Mouse (Mus musculus) lung, adult 2 months (tissue): Measurements from ENCODE around the gene Crocc.

Experiments used
- CTCF ChIP-seq: fragments of 200-500 bp; IDR thresholded peaks from 2 replicates; pipeline ENCODE4 v1.5.1; 2011; ENCODE audit warnings: mild to moderate bottlenecking, low read length, control low read depth; ENCODE audit not compliant: insufficient read depth
- POLR2A ChIP-seq: fragments of 200-500 bp; IDR thresholded peaks from 2 replicates; pipeline ENCODE4 v1.6.1; 2011; ENCODE audit warnings: low read depth, mild to moderate bottlenecking, control low read depth, low read length, borderline replicate concordance; ENCODE audit errors: extremely low read depth

DNA sequence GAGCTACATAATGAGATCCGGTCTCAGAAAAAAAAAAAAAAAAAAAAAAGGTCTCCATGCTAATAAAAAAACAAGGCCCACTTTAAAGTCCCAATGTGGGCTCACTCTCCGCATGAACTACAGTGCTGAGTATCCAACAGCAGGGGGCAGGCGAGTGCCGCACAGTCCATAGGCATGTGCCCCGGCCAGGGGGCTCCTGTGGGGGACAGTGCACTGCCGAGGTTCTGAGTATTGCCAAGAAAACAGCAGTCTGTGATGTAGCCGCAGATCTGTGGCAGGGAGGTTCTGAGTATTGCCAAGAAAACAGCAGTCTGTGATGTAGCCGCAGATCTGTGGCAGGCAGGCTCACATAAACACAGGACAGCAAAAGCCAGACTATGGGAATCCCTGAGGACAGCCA is 15.5 kb downstream of the Crocc start:
- TF ChIP-seq CTCF: peak; percentile 83
- TF ChIP-seq POLR2A: no peak
